Mouse (Mus musculus) E14TG2a.4 (cell line): ENCODE data around the gene Vax1.

Source experiments
- CTCF ChIP-seq: conservative IDR thresholded peaks from 2 replicates; pipeline ENCODE4 v1.5.1; 2014; ENCODE audit warnings: low read length
- NANOG ChIP-seq: IDR thresholded peaks from 2 replicates; pipeline ENCODE4 v1.6.1; 2014; ENCODE audit warnings: borderline replicate concordance, low read length, mixed read lengths

DNA sequence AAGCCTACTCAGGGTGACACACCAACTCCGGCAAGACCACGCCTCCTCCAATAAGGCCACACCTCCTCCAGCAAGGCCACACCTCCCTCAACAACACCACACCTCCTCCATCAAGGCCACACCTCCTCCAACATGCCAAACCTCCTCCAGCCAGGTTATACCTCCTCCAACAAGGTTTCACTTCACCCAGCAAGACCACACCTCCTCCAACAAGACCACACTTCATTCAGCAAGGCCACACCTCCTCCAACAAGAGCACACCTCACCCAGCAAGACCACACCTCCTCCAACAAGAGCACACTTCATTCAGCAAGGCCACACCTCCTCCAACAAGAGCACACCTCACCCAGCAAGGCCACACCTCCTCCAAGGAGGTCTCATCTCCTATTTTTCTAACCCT lies 15.7 kb downstream of the Vax1 start:
- no peak for TF ChIP-seq CTCF
- no peak for TF ChIP-seq NANOG
